Mouse (Mus musculus) cerebellum, postnatal 14 days (tissue): ENCODE measurements at regions not wholly inside any gene's neighbourhood (a gene's known extent, or its start where the extent isn't known, plus 50 kb on each side); places are given as distances from the start of the nearest gene placed in this dataset.

Experiments used
- DNase-seq, 2 experiments: peaks; one replicate each; pipeline ENCODE4 v3.0.0; 2021; ENCODE audit warnings: mixed read lengths in 2 of 2

DNA sequence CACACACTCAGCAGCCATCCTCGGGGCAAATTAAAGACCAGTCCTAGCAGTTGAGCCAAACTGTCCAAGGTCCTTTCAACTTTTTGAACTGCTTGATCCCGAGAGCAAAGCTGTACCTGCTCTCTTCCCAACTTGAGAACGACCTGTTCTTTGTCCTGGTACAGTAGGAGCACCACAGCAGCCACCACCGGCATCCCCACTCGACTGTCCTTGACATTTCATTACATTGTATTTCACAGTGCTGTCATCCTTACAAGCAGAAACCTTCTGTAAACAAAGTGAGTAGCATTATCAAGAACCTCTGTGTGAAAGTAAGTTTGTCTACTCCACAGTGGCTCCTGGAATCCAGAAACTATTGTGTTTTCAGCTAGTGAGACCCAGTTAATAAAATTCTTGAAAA is 240.2 kb upstream of the Zfp462 start:
- no peak for DNase-seq

DNA sequence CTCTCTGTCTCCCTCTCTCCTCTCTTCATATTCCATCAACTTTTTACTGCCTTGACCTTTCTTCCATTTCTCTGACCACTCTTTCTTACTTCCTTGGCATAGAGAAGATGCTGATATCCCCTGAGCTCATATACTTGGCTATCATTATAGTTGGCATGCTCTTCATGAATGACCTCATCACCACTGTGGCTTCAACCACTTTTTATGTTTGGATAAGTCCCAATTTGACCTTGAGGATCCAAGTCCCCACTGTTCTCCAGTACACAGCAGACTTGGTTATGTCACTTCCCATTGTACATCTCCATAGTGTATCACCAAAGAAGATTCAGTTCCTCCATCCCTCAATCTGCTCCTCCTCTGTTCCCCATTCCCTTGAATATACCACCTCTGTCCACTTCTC is 235.1 kb upstream of the Zfp462 start:
- no peak for DNase-seq

DNA sequence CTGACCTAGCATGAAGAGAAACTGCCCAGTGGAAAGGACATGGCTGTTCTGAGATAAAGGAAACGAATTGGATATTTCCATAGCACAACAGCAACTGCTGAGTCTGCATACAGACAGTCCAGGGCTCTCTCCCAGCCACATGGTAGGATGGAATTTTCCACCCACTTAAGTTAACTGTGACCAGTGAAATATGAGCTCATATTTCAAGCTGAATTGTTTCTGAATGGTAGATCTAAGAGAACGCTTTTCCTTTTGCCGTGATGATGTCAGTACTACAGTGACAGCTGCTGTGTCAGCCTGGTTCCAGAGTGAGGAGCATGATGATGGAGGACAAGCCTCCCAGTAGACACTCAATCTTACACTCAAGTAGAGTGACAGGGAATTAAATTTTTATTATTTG is 231.9 kb upstream of the Zfp462 start:
- no peak for DNase-seq

DNA sequence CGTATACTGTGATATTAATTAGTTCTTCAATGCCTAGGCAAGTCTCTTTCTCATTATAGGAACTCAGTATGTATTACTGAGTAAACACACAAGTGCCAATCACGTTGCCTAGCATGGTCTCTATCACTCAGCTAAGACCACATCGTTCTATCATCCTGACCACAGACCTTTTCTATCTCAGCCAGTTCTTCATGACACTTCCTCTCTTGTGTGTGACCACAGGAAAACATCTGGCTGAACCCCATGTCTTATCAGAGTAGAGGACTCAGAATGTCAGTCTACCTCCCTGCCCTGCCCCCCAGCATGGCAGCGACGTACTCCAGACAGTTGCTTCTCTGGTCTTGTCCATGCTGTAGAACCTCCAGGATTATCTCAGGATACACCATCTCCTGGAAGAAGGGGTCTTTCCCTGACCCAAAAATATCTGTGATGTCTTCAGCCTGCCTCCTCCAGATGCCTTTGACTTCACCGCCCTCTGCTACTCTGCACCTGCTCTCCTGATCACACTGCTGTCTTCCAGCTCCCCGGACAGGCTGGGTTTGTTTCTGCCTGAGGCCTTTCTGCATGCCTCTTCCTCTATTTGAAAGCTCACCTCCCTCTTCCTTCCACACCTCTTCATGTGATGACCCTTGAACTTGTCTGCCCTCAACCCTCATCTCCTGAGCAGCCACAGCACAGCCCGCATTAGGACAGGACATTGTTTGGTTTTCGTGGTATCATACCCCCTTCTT is 230.1 kb upstream of the Zfp462 start:
- DNase-seq = no peak

DNA sequence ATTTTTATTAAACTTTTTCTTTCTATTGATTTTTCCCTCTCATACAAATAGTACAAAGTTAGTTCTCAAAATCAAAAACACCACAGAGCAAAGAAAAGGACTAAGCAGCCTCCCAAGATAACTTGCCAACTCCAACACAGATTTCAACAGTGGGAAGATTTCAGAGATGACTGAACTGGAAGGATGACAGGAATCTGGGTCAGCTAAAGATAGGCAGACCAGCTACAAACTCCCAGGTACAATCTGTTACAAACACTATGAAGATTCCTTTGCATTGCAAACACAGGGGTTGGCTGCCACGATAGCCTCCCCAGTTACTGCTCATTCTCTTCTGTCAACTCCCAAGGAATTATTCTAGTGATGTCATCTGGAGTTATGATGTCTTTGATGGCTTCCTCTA is 226.8 kb upstream of the Zfp462 start:
- peak; percentile 5 to 45 for DNase-seq

DNA sequence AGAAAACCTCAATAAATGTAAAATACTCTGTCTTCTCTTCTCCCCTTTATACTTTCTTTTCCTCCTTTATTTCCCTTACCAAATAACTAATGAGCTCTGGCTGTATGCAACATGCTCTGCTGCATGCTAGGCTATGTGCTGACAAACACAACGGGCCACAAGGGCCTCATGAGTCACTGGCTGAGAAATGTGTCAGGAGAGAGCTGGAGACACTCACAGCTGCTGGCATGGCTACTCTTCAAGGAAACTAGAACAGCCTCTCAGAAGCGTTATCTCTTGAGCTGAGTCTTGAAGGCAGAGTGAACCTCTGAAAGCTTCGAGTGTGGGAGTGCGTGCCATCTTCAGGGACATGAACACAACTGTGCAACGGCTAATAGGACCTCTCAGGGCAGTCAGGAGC is 205.8 kb upstream of the Zfp462 start:
- DNase-seq = no peak

DNA sequence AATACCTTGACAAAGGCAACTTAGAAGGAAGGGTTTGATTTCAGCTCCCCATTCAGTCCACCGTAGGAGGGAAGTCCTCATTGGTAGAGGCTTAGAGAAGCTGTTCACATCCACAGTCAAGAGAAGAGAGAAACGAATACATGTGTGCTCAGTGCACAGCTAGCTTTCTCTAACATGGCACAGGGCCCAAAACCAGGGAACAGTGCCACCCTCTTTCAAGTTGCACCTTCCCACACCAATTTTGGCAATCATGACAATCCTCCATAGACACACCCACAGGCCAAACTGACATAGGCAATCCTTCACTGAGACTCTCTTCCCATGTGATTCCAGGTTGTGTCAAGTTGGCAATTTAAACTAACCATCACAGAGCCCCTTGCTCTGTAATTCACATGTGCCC is 193.4 kb upstream of the Zfp462 start:
- DNase-seq = peak in 1 of 2 experiments; percentile 16

DNA sequence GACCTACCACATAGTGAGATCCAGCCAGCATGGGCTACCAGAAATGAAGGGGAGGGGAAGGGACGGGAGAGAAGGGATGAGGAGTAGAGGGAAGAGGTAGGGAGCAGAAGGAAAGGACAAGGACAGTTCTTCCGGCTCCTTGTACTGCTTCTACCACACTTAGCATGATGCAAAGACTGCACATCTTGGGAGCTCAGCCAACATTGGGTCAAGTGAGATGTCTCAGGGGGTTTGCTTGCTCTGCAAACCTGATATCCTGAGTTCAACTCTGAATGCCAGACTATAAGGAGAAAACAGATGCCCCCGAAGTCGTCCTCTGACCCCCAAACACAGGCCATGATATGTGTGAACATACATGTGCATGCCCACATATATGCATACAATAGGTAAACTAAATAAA is 188.4 kb upstream of the Zfp462 start:
- DNase-seq = no peak

DNA sequence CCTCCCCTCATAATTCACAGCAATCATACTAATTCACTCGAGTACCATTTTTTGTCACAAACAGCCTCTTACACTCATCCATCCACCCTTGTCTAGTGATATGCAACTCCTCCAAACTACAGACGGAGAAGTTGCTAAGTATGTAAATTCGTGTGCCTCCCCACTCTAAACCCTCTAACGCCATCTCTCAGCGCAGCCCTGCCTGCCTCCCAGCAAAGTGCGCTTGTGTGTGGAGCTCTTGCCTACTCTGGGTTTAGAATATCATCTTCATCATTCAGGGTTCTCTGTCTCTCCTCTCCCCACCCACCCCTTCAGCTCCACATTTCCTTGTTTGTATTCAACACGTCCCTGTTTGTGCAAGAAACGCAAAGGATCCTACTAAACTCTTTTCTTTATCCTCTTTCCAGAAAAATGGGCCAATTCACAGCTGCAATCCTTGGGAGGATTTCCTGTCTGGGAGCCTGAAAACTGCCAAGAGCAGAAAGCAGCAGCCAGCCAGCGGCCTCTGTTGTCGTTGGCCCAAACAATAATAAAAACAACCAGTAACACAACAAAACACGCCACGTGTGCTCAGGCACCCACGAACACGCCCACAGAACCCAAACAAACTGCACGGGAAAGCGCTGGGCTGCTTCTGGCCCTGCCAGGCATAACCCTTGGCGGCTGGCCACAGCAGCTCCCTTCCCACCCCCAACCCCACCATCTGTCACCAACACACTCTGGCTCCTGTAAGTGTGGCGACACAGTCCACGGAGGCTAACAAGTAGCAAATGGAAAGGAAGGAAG is 186.9 kb upstream of the Zfp462 start:
- DNase-seq = peak; percentile 91 to 92

DNA sequence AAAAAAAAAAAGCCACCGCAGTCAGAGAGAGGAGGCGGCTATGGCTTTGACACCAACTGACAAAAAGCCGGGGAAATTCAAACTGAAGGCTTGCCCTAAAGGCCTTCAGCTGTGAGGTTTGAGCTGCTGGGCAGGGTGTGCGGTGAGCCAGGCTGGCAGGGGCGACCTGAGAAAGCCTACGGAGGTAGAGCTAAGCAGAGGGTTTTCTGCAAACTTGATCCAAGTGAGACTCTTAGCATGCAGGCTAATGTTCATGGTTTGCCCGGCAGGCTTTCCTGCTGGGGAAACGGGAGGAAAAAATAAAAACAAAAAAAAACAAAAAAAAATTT is 186.4 kb upstream of the Zfp462 start:
- DNase-seq = no peak

DNA sequence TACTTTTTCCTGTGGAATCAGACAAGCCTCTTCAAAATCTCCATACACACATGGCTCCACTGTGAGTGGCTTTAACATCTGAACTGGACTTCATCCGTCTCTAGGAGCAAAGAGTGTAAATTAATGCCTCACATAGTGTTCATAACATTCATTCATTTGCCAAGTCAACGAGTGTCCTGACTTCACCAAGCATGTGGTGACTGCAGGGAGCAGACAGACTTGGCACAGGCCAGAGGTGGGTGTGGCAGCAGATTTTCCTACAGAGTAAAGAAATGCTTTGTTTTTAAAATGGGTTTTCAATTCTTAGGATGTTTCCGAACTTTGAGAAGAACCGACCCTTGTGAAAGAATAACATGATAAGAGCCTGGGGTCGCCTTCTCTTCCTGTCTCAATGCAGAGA is 183.6 kb upstream of the Zfp462 start:
- DNase-seq = peak; percentile 46 to 65

DNA sequence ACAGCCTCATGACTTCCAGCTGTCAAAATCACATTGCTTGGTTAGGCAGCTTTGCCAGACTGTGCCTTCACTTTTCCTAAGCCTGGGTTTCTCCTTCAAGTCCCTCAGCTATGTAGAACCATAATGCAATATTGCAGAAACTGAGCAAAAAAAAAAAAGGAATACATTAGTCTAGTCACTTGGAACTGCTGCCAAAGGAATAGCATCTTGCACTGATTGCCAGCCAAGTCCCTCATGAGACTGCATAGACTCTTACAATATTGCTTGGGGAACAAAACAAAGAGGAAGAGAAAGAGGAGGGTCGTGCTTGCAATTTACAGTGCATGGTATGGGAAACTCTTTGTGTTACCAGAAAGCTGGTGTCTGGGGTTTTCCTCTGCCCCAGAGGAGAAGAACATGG is 179.8 kb upstream of the Zfp462 start:
- DNase-seq = no peak

DNA sequence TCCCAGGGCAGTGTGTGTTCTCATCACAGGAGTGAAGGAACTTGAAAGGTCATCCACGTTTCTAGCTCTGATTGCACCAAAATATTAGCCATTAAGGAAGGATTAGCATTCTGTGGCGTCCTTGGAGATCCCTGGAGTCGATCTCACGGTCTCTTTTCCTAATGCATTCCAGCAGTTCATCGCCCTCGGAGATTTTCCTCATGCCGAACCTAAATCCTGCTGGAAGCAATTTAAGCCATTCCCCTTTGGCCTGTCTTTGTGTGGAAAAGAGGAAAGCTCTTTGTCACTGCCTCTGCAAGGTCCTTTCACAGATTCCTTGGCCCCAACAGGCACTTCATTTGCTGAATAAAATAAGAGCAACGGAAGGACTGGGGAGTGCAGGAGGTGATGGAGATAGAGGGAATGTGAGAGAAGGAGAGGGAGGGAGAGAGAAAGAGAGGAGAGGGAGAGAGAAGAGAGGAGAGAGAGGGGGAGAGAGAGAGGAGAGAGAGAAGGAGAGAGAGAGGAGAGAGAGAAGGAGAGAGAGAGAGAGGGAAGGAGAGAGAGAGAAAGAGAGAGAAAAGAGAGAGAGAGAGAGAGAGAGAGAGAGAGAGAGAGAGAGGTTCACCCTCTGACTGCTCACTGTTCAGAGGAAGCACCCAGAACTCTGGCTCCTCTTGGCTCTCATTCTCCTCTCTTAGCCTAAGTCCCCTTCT is 177.2 kb upstream of the Zfp462 start:
- DNase-seq = no peak

DNA sequence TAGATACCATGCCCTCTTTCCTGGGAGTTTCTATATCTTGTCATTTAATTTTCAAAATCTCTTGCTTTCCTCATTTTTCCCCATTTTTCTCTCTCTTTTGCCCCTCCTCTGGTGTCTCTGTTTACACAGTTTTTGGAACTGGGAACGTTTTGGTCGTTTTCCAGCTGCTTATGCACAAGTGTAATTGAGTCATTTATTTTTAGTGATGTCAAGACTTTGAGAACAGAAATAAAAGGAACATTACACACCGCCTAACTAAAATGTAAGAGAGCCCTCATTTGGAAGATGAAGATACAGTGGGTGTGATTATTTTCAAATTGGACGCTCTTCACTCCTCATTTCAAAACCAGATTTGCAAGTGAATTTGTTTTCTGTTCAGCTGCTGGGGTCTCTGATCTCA is 176.0 kb upstream of the Zfp462 start:
- no peak for DNase-seq

DNA sequence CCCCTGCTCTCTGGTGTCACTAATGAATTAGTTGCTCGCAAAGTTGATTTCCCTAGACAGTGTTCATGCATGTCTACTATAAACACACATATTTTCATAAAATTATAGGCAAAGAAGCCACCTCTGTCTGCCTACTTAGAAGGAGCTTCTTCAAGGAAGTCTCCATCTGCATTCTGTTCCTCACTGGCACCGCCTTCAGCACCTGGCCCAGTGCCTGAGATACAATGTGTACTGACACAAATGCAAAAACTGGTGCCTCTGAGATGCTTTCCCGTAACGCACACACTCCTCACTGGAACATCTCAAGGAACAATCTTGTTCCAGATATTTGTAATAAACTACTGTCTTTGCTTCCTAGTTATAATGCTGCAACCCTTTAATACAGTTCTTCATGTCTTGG is 170.8 kb upstream of the Zfp462 start:
- peak; percentile 66 to 69 for DNase-seq

DNA sequence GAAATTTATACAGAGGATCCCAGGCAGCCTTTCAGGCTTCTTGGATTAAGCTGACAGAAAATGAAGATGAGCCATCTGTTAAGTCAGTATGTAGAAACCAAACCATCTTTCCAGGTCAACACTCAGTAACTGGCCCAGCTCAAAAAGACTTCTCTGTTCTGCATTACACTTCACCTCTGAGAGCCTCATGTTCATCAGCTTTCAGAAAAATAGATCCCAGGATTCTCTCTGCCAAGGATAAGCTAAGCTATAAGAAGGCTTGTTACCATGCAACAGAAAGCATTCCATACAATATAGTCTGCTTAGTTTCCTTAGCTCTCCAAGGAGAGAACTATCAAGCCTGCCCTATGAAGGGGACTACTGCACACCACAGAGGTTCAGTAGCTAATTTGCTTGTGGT is 170.1 kb upstream of the Zfp462 start:
- DNase-seq = no peak

DNA sequence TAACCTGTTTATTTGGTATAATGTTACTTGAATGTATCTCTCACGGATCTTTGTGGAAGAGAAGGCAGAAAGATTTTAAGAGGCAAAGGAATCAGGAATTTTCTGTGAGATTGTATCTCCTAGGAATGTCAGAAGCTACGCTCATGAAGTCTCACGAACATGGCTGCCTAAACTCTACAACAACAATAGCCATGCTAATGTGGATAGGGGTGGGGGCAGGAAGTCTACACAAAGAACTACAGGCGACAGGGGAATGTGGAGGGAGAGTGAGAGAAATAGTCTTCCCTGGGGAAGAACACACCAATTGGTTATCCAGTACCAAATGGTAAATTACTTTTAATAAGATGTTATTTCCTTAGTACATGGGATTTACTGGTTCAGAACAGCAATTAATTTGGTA is 164.3 kb upstream of the Zfp462 start:
- no peak for DNase-seq

DNA sequence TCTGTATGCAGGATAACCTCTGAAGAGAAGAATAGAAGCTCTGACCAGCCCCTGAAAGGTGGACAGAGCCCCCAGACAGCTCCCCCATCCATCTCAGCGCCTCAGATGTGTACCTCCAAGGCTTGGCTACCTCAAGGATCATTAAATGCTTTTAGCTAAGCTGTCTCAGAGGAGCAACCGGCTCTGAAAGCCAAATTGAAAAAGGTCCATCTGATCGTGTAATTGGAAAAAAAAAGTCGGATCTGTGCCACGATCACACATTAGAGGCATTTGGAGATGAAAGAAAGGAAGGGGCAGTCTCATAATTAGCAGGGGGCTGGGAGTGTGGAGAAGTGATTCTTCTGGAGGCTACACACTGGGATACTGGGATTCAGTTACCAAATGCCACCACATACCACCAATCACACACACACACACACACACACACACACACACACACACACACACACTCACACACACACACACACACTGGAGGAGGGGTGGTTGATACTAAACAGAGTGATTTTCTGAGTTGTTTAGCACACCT is 153.6 kb upstream of the Zfp462 start:
- DNase-seq = peak; percentile 6 to 18

DNA sequence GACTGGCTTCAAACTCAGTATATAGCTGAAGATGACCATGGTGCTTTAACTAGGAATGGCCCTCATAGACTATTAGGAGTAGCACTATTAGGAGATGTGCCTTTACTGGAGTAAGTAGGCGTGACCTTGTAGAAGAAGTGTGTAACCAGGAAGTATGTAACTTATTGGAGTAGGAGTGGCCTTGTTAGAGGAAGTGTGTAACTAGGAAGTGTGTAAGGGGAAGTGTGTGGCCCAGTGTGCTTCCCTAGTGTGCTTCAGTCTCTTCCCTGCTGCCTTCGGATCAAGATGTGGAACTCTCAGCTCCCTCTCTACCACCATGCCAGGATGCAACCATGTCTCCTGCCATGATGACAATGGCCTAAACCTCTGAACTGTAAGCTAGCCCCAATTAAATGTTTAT is 151.0 kb upstream of the Zfp462 start:
- DNase-seq = no peak

DNA sequence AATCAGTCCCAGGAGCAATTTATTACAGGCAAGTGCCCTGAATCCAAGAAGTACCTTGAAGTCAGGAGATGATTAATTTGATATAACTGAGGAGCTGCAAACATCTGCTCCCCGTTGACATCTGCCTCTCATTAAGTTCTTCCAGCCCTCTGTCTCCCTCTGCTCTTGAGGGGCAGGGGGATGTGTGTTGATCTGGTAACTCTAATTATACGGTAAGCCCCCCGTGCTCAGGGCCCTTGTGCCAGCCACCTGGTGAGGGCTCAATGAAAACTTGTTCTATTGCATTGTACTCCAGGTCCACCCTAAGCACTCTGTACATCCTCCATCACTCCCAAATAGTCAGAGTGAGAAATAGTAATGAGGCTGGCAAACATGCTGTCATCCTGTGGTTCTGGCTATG is 149.6 kb upstream of the Zfp462 start:
- no peak for DNase-seq

DNA sequence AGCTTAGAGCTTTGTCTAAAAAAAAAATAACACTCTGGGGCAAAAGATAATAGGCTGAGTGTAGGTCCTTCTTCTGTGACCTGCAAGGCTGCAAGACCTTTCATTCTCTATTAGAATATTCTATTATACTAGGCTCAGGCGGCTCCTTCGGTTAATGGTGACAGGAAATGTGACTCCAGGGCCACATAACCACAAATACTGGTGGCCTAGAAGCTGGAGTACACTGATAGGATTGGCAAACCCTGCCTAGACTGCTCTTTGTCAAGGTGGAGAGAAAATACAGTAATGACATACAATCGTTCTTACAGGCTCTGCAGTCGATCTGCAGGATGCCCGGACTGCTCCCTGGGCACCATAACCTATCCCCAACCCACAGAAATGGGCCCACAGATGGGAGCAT is 146.3 kb upstream of the Zfp462 start:
- no peak for DNase-seq

DNA sequence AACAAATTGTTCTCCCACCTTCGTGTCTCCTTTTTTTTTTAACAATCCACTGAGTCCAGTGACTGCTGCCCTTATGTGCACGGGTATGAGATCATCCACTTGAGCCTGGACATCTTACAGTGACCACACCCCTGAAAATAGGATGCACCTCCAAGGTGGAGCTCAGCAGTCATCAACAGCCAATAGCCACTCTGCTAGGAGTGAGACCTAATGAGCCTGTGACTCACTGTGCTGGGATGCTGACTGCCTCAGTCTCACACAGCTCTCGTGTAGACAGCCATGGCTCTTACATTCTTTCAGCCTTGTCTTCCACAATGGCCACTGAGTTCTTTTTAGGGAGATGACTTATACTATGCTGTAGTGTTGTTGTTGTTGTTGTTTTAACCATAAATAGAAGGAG is 133.7 kb upstream of the Zfp462 start:
- no peak for DNase-seq

DNA sequence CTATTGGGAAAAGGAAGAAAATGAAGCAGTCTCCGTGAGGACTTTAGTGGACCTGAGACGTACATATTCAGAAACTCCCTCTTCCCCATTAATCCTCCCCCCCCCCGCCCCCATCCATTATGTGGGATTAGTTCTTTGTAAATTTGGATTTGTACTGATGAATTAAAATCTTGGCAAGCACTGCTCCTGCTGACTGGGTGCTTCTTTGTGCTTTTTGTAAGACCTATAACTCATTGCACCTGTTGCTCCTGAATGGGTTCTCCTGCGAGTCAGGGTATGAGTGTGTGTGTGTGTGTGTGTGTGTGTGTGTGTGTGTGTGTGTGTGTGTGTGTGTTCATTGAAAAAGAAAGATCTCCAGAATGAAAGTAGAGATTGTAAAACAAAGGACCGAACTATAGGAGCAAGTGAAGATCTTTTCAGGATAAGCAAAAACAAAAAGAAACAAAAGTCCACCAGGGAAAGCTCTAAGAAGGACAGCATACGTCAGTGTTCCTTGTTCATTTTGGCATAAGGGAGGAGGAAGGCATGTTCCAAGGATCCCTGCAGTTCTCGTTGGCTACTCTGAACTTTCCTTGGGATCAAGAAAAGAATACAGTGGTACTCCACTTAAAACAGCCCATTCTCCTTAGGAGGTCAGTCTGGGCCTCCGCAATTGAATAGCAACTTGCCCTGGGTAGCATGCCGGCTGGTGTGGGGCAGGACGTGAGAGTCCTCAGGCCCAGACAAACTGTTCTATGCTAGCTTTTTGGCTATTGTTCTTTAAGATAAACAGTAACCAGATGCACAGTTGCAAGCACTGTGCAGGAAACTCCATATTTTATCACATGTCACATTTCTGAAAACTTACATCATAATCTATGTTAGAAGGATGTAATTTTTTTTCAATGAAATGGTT is 131.9 kb upstream of the Zfp462 start:
- no peak for DNase-seq
